Mouse (Mus musculus) forebrain, embryonic 14.5 days (tissue): ENCODE measurements at regions not wholly inside any gene's neighbourhood (a gene's known extent, or its start where the extent isn't known, plus 50 kb on each side); places are given as distances from the start of the nearest gene placed in this dataset.

Experiments used
- ATAC-seq: fragments of 200-750 bp; cut with Nextera tagmentation; 2 replicates; pipeline ENCODE4 v1.8.0; 2017; ENCODE audit warnings: mild to moderate bottlenecking, moderate library complexity
- DNase-seq: peaks from one replicate; pipeline ENCODE4 v3.0.0-alpha.2; 2015; ENCODE audit warnings: low spot score
- H3K27ac ChIP-seq: fragments of 300-500 bp; sonication (generic); 2 replicates; pipeline ENCODE4 v1.5.1; 2014; ENCODE audit warnings: low read depth, mild to moderate bottlenecking, control low read depth, low read length, moderate library complexity
- H3K27me3 ChIP-seq: fragments of 300-500 bp; sonication (generic); replicated peaks from 2 replicates; pipeline ENCODE4 v1.6.1; 2014; ENCODE audit warnings: low read length, control low read depth, mixed read lengths; ENCODE audit not compliant: control insufficient read depth, insufficient read depth
- H3K36me3 ChIP-seq: fragments of 300-500 bp; sonication (generic); 2 replicates; pipeline ENCODE4 v1.6.1; 2014; ENCODE audit warnings: low read length, control low read depth; ENCODE audit not compliant: control insufficient read depth, insufficient read depth
- H3K4me1 ChIP-seq: fragments of 300-500 bp; sonication (generic); 2 replicates; pipeline ENCODE4 v1.6.1; 2014; ENCODE audit warnings: antibody characterized with exemption, low read length, control low read depth; ENCODE audit not compliant: control insufficient read depth, insufficient read depth
- H3K4me2 ChIP-seq: fragments of 300-500 bp; sonication (generic); 2 replicates; pipeline ENCODE4 v1.6.1; 2014; ENCODE audit warnings: mild to moderate bottlenecking, control low read depth, low read length
- H3K4me3 ChIP-seq: fragments of 300-500 bp; sonication (generic); 2 replicates; pipeline ENCODE4 v1.5.1; 2014; ENCODE audit warnings: low read depth, low read length, control low read depth
- H3K9ac ChIP-seq: fragments of 300-500 bp; sonication (generic); 2 replicates; pipeline ENCODE4 v1.6.1; 2014; ENCODE audit warnings: mild to moderate bottlenecking, low read length, control low read depth, moderate library complexity
- H3K9me3 ChIP-seq: fragments of 300-500 bp; sonication (generic); replicated peaks from 2 replicates; pipeline ENCODE4 v1.6.1; 2016; ENCODE audit warnings: low read length, control low read depth, mixed read lengths; ENCODE audit not compliant: control insufficient read depth
- WGBS: fragments of 180-500 bp; shearing (Covaris S2); extraction: QIAGEN DNeasy Blood & Tissue Kit; methylation state at CpG from one replicate; pipeline ENCODE4 v1.1.7; 2014; 5-methylcytosine and 5-hydroxymethylcytosine counted together

- no peak for DNase-seq
- Histone ChIP-seq H3K9ac (no peak overlapping the region), H3K4me3 (no peak overlapping the region), H3K36me3 (no peaks in the 10 kb centered on the region), H3K9me3 (no peaks in the 10 kb centered on the region), H3K27ac (no peak overlapping the region), H3K4me2 (no peak overlapping the region), H3K27me3 (no peaks in the 10 kb centered on the region), H3K4me1 (no peaks in the 10 kb centered on the region)
- 18% methylated on average over 1 of the region's 1 CpGs for WGBS
- no peak for ATAC-seq
These were observed 148.9 kb upstream of the Sdr16c6 start for GRCm38 (mm10) chr4:4226209-4226608.

- ATAC-seq (no peak), DNase-seq (no peak)
- Histone ChIP-seq H3K4me1 (no peaks in the 10 kb centered on the region), H3K4me2 (no peak overlapping the region), H3K4me3 (no peak overlapping the region), H3K27ac (no peak overlapping the region), H3K27me3 (no peaks in the 10 kb centered on the region), H3K36me3 (no peaks in the 10 kb centered on the region), H3K9me3 (no peaks in the 10 kb centered on the region), H3K9ac (no peak overlapping the region)
- 94% methylated on average over 2 of the region's 2 CpGs for WGBS
These were observed 142.4 kb upstream of the Sdr16c6 start for GRCm38 (mm10) chr4:4219701-4220100.

GRCm38 (mm10) chr4:4211892-4212291 lies 134.6 kb upstream of the Sdr16c6 start:
- Histone ChIP-seq H3K9ac (no peak overlapping the region), H3K36me3 (no peaks in the 10 kb centered on the region), H3K27me3 (no peaks in the 10 kb centered on the region), H3K9me3 (no peaks in the 10 kb centered on the region), H3K4me1 (no peaks in the 10 kb centered on the region), H3K4me2 (no peak overlapping the region), H3K27ac (no peak overlapping the region), H3K4me3 (no peak overlapping the region)
- DNase-seq (no peak), ATAC-seq (no peak)
- 94% methylated on average over 2 of the region's 2 CpGs for WGBS

- Histone ChIP-seq H3K36me3 (no peaks in the 10 kb centered on the region), H3K27ac (no peak overlapping the region), H3K4me3 (no peak overlapping the region), H3K27me3 (no peaks in the 10 kb centered on the region), H3K9me3 (no peaks in the 10 kb centered on the region), H3K9ac (no peak overlapping the region), H3K4me2 (no peak overlapping the region), H3K4me1 (no peaks in the 10 kb centered on the region)
- DNase-seq (no peak), ATAC-seq (no peak)
- WGBS: 71% methylated on average over 1 of the region's 1 CpGs
These were observed 127.8 kb upstream of the Sdr16c6 start for GRCm38 (mm10) chr4:4205158-4205557.

GRCm38 (mm10) chr4:4199309-4199708 lies 122.0 kb upstream of the Sdr16c6 start:
- ATAC-seq: no peak
- no peaks in the 10 kb centered on the region for H3K4me1 ChIP-seq
- H3K27me3 ChIP-seq: no peaks in the 10 kb centered on the region
- no peak overlapping the region for H3K9ac ChIP-seq
- no peak overlapping the region for H3K4me3 ChIP-seq
- H3K36me3 ChIP-seq: no peaks in the 10 kb centered on the region
- DNase-seq: no peak
- no peak overlapping the region for H3K27ac ChIP-seq
- no peak overlapping the region for H3K4me2 ChIP-seq
- 56% methylated on average over 2 of the region's 2 CpGs for WGBS
- no peaks in the 10 kb centered on the region for H3K9me3 ChIP-seq

GRCm38 (mm10) chr4:4195834-4196233 lies 118.5 kb upstream of the Sdr16c6 start:
- ATAC-seq: no peak
- Histone ChIP-seq H3K4me2 (no peak overlapping the region), H3K27ac (no peak overlapping the region), H3K4me3 (no peak overlapping the region), H3K27me3 (no peaks in the 10 kb centered on the region), H3K9ac (no peak overlapping the region), H3K36me3 (no peaks in the 10 kb centered on the region), H3K9me3 (no peaks in the 10 kb centered on the region), H3K4me1 (no peaks in the 10 kb centered on the region)
- 58% methylated on average over 2 of the region's 2 CpGs for WGBS
- no peak for DNase-seq

GRCm38 (mm10) chr4:4195250-4195649 lies 117.9 kb upstream of the Sdr16c6 start:
- Histone ChIP-seq H3K4me3 (no peak overlapping the region), H3K27ac (no peak overlapping the region), H3K9ac (no peak overlapping the region), H3K9me3 (no peaks in the 10 kb centered on the region), H3K4me1 (no peaks in the 10 kb centered on the region), H3K36me3 (no peaks in the 10 kb centered on the region), H3K27me3 (no peaks in the 10 kb centered on the region), H3K4me2 (no peak overlapping the region)
- WGBS: 73% methylated on average over 8 of the region's 8 CpGs
- DNase-seq: no peak
- no peak for ATAC-seq
